Mouse (Mus musculus): ENCODE results near the gene Rbl1. TPM values are rescaled to one million over a fixed set of nuclear protein-coding genes. Genes with fewer than 3 reads are reported as not detected.

The Rbl1 gene
- total and polyA plus RNA-seq, 3 experiments = 14.9 to 27.4 (median 21.9) TPM

- in situ Hi-C loops (cut with MboI; ENCODE audit: low pct_ligation_motif_present, low pct_unique_long_range_greater_than_20kb, low sequenced_read_pairs) = loop anchor here (10.0 to 25.0 kb wide), 2 partner anchors 156 to 433 kb away; partner anchors contain the start of genes Blcap and Nnat
- no peaks in the 10 kb centered on the region for H3K27me3 ChIP-seq (replicated peaks)
- peaks cover 26% of the 10 kb centered on the region for H3K79me2 ChIP-seq (replicated peaks; ENCODE audit: control insufficient read depth, extremely low read depth, insufficient read depth, poor library complexity, severe bottlenecking)
- peaks cover 22 to 33% of the 10 kb centered on the region in 2 experiments for H3K36me3 ChIP-seq (replicated peaks in 1 of 2; ENCODE audit: control insufficient read depth in 1 of 2, insufficient read depth in 1 of 2, low read length in 1 of 2)
- dilution Hi-C loops (cut with MboI; ENCODE audit: extremely low pct_ligation_motif_present, extremely low pct_unique_long_range_greater_than_20kb, low sequenced_read_pairs) = no loop called here
- no peak for DNase-seq (ENCODE audit: extremely low read depth)
- H3K9me3 ChIP-seq (replicated peaks; ENCODE audit: low read length) = no peaks in the 10 kb centered on the region
- TF ChIP-seq ZKSCAN1 (IDR thresholded peaks at IDR 0.05; ENCODE audit: borderline replicate concordance, low read depth, low read length) (no peak), MAX (IDR thresholded peaks at IDR 0.05; ENCODE audit: low read length) (peak; percentile 34; the same call in 1 of the 2 replicates), SIN3A (IDR thresholded peaks at IDR 0.05; ENCODE audit: low read length) (0 out of 2 replicates have a peak, but pooled peaks have one; percentile 9), MXI1 (IDR thresholded peaks at IDR 0.05; ENCODE audit: low read depth, low read length) (0 out of 2 replicates have a peak, but pooled peaks have one; percentile 45), ELF1 (IDR thresholded peaks at IDR 0.05; ENCODE audit: low read depth, low read length) (peak; percentile 37; the same call in 1 of the 2 replicates), MYC (IDR thresholded peaks at IDR 0.05; ENCODE audit: low read depth, low read length) (0 out of 2 replicates have a peak, but pooled peaks have one; percentile 31)
- H3K4me2 ChIP-seq (ENCODE audit: insufficient read depth, low read depth, poor library complexity, severe bottlenecking) = peak overlapping the region; percentile 92
- peak overlapping the region; percentile 48 to 75 (median 53) for H3K4me3 ChIP-seq (replicated peaks in 1 of 3; ENCODE audit: low read depth in 2 of 3, low read length in 2 of 3, poor library complexity in 1 of 3)
- peak overlapping the region; percentile 48 for H3K9ac ChIP-seq (ENCODE audit: insufficient read depth, low read depth)
- peaks cover 3 to 40% of the 10 kb centered on the region in 2 experiments; a peak in 3 of 4 replicates for H3K4me1 ChIP-seq (ENCODE audit: control insufficient read depth in 1 of 2, insufficient read depth in 2 of 2)
- H3K27ac ChIP-seq (ENCODE audit: insufficient read depth, low read depth) = peak overlapping the region; percentile 50; the same call in 1 of the 2 replicates
Measured at GRCm38 (mm10) chr2:157129096-157129495, 75.2 kb downstream of the Rbl1 start.

GRCm38 (mm10) chr2:157128072-157128471 is 76.3 kb downstream of the Rbl1 start:
- dilution Hi-C loops (cut with MboI; ENCODE audit: extremely low pct_ligation_motif_present, extremely low pct_unique_long_range_greater_than_20kb, low sequenced_read_pairs) = no loop called here
- H3K27ac ChIP-seq (ENCODE audit: insufficient read depth, low read depth) = no peak overlapping the region
- peak overlapping the region; percentile 92; the same call in 1 of the 2 replicates for H3K4me2 ChIP-seq (ENCODE audit: insufficient read depth, low read depth, poor library complexity, severe bottlenecking)
- peaks cover 3 to 37% of the 10 kb centered on the region in 2 experiments; a peak in 3 of 4 replicates for H3K4me1 ChIP-seq (ENCODE audit: control insufficient read depth in 1 of 2, insufficient read depth in 2 of 2)
- peaks cover 24 to 42% of the 10 kb centered on the region in 2 experiments for H3K36me3 ChIP-seq (replicated peaks in 1 of 2; ENCODE audit: control insufficient read depth in 1 of 2, insufficient read depth in 1 of 2, low read length in 1 of 2)
- no peak for DNase-seq (ENCODE audit: extremely low read depth)
- no peak overlapping the region for H3K9ac ChIP-seq (ENCODE audit: insufficient read depth, low read depth)
- no peaks in the 10 kb centered on the region for H3K9me3 ChIP-seq (replicated peaks; ENCODE audit: low read length)
- in situ Hi-C loops (cut with MboI; ENCODE audit: low pct_ligation_motif_present, low pct_unique_long_range_greater_than_20kb, low sequenced_read_pairs) = loop anchor here (10.0 to 25.0 kb wide), 2 partner anchors 157 to 434 kb away; partner anchors contain the start of genes Blcap and Nnat
- H3K4me3 ChIP-seq (replicated peaks in 1 of 3; ENCODE audit: low read depth in 2 of 3, low read length in 2 of 3, poor library complexity in 1 of 3) = no peak overlapping the region
- H3K79me2 ChIP-seq (replicated peaks; ENCODE audit: control insufficient read depth, extremely low read depth, insufficient read depth, poor library complexity, severe bottlenecking) = peaks cover 16% of the 10 kb centered on the region
- H3K27me3 ChIP-seq (replicated peaks) = no peaks in the 10 kb centered on the region
- TF ChIP-seq NRF1 (IDR thresholded peaks at IDR 0.05; ENCODE audit: low read depth, low read length) = peak; percentile 34; the same call in 1 of the 2 replicates
- TF ChIP-seq ZMIZ1 (IDR thresholded peaks at IDR 0.05; ENCODE audit: low read depth, low read length) = no peak
- no peak for TF ChIP-seq USF2 (conservative IDR thresholded peaks at IDR 0.05; ENCODE audit: low read depth, low read length)
- TF ChIP-seq TCF12 (IDR thresholded peaks at IDR 0.05; ENCODE audit: low read depth, low read length) = peak; percentile 21; the same call in 1 of the 2 replicates
- no peak for TF ChIP-seq CHD2 (IDR thresholded peaks at IDR 0.05; ENCODE audit: low read length)
- TF ChIP-seq EP300 (IDR thresholded peaks at IDR 0.05; ENCODE audit: low read length) = no peak
- TF ChIP-seq MXI1 (IDR thresholded peaks at IDR 0.05; ENCODE audit: low read depth, low read length) = no peak
- TF ChIP-seq UBTF (IDR thresholded peaks at IDR 0.05; ENCODE audit: low read depth, low read length) = no peak
- peak in 1 of 2 experiments; percentile 73; a peak in 2 of 4 replicates for TF ChIP-seq CTCF (conservative IDR thresholded peaks at IDR 0.05 in 1 of 2, IDR thresholded peaks at IDR 0.05 in 1 of 2; ENCODE audit: low read depth in 2 of 2, low read length in 2 of 2)
- TF ChIP-seq ZKSCAN1 (IDR thresholded peaks at IDR 0.05; ENCODE audit: borderline replicate concordance, low read depth, low read length) = no peak
- TF ChIP-seq RAD21 (IDR thresholded peaks at IDR 0.05; ENCODE audit: low read depth, low read length) = peak; percentile 83
- peak; percentile 28; the same call in 1 of the 2 replicates for TF ChIP-seq MYC (IDR thresholded peaks at IDR 0.05; ENCODE audit: low read depth, low read length)
- peak; percentile 62 for TF ChIP-seq SMC3 (IDR thresholded peaks at IDR 0.05; ENCODE audit: low read depth, low read length)
- TF ChIP-seq IRF4 (IDR thresholded peaks at IDR 0.05; ENCODE audit: low read depth, low read length) = peak; percentile 57; the same call in 1 of the 2 replicates
- no peak for TF ChIP-seq RCOR1 (conservative IDR thresholded peaks at IDR 0.05; ENCODE audit: low read depth, low read length)
- no peak for TF ChIP-seq MEF2A (IDR thresholded peaks at IDR 0.05; ENCODE audit: borderline replicate concordance, low read depth, low read length)
- no peak for TF ChIP-seq CHD1 (IDR thresholded peaks at IDR 0.05; ENCODE audit: low read depth, low read length)
- 0 out of 2 replicates have a peak, but pooled peaks have one; percentile 3 for TF ChIP-seq ZC3H11A (IDR thresholded peaks at IDR 0.05; ENCODE audit: low read depth, low read length)

Data from CH12.LX (cell line).